Mouse (Mus musculus): ENCODE measurements around the gene Acot7. TPM values are rescaled to one million over a fixed set of nuclear protein-coding genes. Genes with fewer than 3 reads are reported as not detected.

The Acot7 gene
- total RNA-seq, 2 experiments from 2014 or later: 15.4 to 19.1 TPM

DNA sequence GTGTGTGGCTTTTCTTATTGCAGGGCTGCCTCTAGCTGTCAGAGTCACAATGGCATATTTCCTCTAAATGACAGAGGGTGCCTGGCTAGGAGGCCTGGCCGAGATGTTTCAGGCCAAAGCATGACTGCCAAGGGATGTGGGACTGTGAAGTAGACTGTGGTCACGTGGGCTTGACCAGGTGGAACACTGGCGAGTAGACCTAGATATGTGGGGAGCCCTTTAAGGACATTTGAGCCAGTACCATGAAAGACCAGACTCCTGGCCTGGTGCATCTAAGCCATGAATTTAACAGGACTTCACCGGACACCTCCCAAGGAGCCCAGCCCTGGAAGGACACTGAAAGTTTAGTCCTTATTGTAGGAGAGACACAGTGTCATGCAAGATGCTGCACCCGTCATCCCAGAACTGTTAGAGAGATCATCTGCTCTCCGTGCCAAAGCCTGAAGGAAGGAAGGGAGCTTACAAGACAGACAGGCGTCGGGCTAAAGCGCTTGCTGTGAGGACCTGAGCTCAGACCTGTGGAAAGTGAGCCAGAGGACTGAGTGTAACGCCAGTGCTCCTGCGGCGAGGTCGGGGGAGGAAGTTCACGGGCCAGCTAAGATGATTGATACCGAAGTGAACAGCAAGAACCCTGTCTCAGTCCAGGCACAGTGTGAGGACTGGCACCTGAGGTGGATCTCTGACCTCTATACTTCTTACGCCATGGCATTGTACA, 2.2 kb downstream of the Acot7 start:
- DNase-seq: no peak

DNA sequence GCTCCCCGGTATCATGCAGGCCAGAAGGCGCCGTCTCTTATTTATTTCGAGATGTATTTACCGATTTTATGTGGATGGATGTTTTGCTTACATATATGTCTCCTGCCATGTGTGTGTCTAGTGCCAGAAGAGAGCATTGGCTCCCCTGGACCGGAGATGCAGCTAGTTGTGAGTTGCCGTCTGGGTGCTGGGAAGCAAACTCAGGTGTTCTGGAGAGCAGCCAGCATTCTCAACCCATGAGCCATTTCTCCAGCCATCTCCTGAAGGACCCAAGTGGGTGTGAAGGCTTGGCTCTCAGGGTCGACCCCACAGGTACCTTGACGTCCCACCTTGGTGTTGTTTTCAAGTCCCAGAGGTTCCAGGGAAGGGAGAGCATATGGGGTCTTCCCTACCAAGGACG, 4.3 kb downstream of the Acot7 start:
- no peak for DNase-seq

DNA sequence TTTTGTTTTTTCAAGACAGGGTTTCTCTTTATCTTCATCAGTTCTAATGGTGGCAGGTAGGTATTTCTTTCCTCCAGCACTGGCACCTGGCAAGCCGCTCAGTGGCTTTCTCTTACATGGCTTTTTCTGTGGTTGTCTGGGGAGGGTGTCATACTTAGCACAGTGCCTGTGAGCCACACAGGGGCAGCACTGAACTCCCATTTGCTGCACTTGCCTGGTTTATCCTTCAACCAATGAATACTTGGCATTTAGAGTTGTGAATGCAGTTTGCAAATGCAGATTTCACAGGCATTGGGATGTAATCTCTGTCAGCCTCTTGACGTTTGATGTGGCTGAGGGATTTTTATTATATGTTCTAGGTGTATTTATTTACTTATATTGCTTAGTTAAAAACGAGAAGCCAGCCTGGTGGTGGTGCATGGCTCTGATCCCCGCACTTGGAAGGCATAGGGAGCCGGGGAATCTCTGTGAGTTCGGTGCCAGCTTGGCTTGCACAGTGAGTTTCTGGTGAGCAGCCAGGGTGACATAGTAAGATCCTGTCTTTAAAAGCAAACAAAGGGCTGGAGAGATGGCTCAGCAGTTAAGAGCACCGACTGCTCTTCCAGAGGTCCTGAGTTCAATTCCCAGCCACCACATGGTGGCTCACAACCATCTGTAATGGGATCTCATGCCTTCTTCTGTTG, 6.6 kb downstream of the Acot7 start:
- no peak for DNase-seq

DNA sequence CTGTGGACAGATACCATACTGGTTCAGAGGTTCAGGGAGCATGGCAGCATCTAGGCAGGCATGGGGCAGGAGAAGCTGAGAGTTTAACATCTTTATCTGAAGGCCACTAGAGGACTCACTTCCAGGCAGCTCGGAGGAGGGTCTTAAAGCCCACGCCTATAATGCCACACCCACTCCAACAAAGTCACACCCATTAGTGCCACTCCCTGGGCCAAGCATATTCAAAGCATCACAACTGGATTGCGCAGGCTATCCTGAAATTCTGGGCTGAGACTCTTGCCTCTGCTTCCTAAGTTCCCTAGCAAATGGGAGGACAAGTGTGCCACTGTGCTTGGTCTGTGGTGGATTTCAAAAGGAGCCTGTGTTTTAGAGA, 7.2 kb downstream of the Acot7 start:
- DNase-seq: no peak

DNA sequence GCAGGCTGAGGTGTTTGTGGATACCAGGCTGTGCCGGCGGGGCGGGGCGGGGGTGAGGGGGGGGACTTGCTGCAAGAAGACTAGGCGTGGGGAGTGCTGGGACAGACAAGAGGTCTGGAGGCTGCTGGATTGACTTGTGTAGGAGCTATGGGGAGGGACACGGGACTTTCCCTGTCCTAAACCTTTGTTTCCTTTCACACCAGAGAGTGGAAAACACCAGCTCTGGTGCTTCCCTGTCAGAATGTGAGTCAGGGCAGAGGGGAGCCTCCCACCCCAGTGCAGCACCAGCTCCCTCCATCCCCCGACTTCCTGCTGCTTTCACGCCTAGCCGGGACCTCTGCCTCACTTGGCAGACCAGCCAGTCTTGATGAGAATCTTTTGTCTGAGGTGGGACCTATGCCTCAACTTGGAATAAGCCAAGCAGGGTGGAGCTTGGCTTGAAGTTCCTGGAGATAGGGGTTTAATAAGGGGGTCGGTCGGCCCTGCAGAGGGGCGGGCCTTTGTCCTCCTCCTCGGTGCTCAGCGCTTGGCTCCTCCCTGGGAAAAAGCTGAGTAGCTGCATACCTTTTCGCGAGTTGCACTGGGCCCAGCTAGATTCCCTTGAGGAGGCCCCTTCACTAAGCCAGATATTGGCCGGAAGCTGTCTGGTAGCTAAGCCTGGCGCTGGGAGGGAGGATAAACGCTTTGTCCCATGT, 7.7 kb downstream of the Acot7 start:
- no peak for DNase-seq

DNA sequence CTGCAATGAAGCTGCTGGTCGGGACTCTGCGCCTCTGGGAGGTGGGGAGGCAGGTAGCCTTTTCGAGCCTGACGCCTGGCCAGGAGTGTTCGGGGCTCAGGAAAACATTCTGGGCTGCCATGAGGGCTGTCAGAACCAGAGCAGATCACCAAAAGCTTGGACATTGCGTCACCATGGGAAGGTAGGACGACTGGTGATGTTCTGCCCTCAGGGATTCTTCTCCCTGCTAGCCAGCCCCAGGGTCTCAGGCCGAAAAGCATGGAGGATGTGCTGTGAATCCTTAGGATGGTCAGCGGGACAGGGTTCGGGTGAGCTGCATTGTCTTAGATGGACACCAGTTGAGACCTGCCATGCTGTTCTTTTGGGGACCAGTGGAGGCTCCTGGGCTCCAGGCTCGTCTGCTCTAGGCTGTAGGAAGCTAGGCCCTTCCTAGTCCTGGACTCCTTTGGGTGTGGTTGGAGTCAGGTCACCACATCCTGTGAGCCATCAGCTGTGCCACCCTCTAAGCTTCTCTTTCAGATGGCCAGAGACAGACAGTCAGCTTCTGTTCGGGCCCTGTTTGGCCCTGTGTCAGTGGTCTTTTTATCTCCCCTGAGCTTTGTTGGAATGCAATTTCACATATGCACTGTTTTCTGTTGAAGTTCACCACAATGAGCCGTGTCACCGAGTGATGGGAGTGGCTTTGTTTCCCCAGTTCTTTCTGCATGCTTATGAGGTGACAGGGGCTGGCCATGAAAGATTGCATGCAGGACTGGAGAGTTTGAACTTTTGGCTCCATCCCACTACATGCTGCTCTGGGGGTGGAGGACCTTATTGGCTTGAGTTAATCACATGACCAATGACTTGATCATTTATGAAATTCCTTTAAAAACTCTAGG, 8.5 kb downstream of the Acot7 start:
- no peak for DNase-seq

DNA sequence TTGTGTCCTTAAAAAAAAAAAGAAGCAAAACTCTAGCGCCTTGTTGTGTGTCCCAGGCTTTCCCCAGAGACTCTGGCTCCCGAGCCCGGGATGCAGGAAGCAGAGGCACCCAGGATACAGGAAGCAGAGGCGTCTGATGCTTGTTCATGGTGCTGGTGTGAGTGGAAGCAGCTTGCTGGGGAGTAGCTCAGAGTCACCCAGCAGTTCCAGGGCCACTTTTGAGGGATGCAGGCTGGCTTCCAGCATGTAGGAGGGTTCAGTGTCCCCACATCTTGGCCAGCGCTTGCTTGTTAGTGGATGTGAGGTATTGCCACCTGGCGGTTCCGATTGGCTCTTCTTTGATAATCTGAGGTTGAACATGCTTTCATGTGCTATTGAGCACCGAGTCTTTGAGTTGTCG, 9.2 kb downstream of the Acot7 start:
- DNase-seq: no peak

DNA sequence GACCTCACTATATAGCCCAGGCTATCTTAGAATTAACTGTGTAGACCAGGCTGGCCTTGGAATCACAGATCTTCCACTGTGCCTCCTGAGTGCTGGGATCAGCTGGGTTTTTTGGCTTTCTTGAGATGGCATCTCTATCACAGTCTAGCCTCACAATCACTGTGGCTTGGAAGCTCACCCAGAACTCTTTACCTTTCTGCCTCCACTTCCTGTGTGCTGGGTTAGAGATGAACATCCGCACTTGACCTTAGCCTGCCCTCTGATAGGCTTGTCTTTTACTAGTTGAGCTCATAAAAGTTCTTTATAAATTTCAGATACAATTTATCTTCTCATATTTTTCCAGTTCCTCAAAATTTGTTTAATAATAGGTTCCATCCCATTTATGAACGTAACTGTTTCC, 10.7 kb downstream of the Acot7 start:
- DNase-seq: no peak

DNA sequence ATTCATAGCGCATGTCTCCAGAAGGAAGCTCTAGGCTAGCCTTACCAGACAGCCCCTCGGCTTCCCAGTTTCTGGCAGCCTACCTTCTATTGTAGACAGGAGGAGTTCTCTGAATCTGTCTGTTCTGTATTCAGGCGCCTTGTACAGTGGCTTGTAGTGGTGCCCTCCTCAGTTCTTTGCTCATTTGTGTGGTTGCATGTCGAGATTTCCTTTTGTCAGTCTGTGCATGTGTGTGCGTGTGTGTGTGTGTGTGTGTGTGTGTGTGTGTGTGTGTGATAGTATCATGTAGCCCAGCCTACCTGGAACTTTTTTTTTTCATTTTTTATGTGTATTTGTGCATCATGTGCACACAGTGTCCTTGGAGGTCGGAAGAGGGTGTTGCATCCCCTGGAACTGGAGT, 11.1 kb downstream of the Acot7 start:
- DNase-seq: no peak

DNA sequence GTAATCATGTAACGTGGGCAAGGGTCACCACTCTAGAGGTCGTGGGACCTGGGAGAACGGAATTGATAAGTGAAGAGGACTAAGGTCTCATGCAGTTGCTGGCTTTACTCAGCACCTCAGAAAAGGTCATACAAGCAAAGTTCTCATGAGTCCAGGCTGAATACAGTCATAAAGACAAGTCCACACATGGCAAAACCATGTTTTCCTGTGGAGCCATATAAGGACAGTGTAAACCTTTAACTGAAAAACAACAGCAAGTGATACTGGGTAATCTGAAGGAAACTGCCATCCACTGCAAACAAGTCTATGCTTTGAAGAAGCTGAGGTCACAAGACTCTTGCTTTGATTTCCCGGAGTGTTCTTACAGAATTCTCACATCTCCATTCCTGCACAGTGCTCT, 11.8 kb downstream of the Acot7 start:
- no peak for DNase-seq

DNA sequence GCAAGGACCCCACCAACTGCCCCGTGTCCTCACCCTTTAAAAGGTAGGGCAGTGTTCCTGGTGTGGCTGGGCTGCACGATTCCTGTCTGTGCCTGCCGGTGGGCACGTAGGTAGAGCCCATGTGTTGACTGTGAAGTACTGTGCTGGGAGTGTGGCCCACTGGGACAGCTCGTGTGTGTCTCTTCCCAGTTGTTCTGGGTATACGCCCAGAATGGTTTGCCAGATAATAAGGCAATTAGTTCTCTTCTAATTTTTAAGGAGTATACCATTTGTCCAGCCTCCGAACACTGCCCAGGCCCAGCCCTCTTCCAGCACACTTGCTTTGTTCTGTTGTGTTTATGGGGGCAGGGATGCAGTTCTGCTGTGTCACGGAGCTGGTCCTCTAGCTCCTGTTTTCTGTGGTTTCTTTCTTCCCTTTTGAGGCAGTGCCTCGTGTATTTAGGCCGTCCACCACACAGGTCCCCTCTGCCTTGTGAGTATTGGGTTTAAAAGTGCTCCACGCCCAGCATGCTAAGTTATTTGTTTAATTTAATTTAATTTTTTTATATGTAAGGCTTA, 12.2 kb downstream of the Acot7 start:
- no peak for DNase-seq

DNA sequence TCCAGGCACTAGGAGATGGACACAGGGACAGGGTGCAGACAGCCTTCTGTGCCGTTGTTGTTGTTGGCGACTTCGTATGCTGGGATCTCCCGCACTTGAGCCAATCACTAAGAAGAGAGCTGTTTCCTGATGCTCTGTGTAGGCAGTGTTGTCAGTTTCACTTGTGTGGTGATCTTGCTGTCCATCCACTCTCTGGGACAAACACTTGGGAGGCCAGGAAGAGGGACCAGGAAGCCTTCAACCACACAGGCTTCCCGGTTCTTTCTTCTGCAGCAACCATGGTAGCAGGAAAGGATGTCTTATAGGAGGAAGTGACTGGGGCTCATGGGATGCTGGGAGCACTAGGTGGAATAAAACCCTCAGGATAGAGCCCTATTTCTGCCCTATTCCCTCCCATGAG, 12.8 kb downstream of the Acot7 start:
- DNase-seq: no peak

DNA sequence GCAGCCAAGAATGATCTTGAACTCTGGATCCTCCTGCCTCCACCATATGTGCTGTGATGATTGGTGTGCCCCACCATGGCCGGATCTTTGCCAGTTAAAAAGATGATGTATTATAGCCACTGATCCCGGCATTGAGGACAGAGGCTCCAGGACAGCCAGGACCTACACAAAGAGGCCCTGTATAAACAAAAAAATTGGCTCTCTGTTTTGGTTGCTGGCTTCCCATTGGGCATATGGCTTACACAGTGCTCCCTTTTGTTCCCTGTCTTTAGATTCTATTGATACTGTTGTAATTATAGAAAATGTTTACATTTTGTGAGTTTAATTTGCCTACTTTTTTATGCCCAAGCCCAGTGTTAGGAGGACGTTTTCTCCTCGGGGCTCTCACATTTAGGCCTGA, 14.6 kb downstream of the Acot7 start:
- DNase-seq: no peak

DNA sequence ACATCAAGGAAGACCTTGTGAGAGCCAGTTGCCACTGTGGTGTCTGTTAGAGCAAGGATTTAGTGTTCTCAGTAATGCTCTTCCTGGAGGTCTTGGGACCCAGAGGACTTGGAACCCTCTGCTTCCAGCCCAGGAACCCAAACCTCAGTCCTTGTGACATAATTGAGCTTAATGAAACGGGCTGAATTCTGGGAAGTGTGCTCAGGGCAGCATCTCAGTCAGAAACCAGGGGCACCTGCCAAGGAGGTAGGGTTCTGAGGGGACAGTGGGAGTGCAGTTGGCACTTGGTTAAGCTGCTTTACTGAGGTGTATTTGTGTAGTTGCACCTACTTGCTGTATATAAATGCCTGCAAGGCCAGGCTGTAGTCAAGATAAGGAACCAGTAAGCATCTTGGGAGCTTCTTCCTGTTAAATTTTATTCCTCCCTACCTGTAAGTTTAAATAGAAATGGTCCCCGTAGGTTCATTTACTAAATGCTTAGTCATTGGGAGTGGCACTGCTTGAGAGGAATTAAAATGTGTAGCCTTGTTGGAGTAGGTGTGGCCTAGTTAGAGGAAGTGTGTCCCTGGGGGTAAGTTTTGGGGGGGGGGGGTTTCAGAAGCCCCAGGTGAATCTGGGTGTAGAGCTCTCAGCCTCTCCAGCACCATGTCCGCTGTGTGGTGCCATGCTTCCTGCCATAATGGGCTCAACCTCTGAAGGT, 16.7 kb downstream of the Acot7 start:
- no peak for DNase-seq

DNA sequence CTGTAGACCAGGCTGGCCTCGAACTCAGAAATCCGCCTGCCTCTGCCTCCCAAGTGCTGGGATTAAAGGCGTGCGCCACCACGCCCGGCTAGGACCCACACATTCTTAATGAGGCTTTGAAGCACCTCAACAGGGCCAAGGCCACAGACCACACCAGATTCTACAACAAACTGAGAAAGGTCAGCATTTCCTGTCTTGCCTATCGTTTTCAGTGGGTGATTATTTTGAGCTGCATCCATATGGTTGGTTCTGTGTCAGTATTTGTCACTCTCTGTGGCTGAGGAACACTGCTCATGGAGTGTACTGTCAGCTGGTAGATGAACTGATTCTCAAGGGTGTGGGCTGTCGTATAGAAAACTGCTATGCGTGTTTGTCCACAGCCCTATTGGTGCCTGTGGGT, 18.3 kb downstream of the Acot7 start:
- no peak for DNase-seq

DNA sequence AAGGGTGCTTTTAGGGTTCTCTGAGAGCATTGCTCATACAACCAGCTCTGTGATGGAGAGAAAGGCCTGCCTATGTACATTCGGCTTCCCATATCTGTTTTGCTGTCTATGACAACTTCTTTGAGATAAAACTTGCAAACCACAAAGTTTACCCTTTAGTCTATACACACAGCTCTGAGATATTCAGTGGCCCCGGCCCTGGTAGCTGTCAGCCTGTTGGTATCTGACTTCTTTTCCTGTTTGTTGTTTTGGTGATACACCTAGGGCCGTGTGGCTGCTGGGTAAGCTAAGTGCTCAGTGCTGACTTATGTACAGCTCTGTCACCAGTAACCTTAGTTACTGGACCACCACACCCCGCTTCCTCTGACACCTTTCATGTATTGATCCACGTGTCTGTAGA, 19.6 kb downstream of the Acot7 start:
- DNase-seq: no peak

DNA sequence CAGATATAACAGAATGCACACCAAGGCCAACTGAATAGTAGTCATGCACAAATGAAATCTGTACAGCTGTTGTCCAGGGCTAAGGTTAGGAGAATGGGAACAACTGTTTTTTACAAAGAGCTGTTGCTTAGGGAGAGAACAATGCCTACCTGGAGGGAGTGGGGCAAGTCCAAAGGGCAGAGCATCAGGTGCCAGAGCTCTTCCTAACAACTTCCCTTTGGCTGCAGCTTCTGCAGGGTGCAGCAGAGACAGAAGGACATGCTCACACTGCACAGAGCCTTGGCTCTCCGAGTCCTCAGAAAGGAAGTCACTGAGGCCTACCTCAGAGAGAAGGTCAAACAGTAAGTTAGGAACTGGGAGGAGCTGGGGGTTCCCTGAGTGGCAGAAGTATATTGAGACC, 21.7 kb downstream of the Acot7 start:
- no peak for DNase-seq

DNA sequence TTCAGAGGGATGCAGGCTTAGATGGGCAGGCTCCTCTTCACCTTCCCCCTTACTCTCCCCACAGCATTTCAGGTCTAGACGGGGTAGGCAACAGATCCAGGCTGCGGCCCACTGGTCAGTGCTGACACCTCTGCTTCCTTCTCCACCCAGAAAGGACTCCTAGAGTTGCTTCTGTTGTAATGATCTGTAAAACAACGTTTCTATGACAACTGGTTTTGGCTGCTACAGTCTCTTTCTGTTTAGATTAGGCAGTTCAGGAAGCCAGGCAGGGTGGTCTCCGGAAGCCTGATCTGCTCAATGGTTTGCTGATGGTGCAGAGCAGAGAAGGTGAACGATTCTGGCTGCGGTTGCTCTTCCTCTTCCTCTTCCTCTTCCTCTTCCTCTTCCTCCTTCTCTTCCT, 23.6 kb downstream of the Acot7 start:
- no peak for DNase-seq

DNA sequence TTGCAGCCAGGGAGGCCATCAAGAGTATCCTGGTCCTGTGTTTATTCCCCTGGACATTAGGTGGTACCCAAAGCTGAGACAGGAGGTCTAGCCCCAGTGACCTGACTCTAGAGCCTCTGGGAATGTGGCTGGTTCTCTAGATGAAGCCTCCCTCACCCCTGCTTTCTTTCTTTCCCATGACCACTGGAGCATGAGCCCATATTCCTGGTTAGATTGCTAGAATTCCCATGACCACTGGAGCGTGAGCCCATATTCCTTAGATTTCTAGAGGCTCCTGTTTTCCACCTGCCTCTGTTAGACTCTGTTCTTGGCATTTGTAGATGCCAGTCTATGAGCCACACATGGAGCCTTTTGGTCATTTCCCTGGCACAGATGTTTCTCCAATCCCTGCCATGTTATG, 24.5 kb downstream of the Acot7 start:
- no peak for DNase-seq

DNA sequence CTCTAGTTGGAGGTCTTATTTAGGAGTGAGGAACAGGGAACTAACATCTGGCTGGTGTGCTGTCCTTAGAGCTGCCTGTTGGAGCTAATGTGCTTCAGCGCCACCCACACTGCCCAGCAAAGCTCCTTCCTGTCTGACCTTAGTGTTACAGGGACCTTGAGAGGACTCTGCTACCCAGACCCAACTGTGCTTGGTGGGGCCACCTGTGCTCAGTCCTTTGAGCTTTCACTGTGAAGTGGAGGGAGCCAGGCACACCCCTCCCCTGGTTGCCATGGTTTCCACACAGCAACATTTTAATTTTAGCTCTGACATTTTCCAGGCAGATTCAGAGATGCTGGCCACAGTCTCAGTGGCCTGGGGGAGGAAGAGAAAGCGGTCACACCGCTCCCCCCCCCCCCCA, 25.0 kb downstream of the Acot7 start:
- no peak for DNase-seq

DNA sequence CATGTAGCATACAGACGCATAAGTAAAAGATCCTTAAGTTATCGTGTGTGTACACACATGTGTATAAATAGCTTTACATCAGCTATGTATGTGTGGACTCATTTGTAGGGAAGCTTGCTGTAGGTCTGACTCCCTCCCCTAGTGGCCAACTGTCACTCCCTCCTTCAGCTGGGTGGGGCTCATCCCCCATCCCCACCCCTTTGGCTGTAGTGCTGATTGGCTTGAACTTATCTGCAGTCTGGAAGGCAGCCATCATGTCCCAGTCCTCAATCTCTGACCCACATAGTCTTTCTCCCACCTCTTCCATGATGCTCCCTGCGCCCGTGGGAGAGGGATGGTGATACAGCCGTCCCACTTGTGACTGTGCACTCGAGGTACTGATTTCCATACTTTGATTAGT, 26.7 kb downstream of the Acot7 start:
- no peak for DNase-seq

DNA sequence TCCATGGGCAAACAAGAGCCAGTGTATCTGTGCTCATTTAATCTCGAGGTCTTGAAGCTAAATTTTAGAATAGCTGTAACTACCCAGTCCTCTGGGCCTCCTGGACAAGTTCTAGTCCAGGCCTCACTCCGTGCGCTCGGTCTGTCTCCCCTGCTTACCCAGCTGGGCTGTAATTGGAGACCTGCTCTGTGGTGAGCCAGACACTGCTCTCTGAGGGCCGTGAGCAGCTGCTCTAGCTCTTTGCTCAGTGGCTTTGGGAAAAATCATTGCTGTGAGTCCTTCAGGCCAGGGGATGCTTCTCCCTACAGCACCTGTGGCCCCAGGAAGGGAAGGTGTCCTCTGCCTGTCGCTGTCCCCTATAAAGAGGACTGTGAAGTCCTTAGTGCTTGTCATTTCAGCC, 28.3 kb downstream of the Acot7 start:
- no peak for DNase-seq
